Mouse (Mus musculus): Measurements from ENCODE around the gene Has3. TPM values are rescaled to one million over a fixed set of nuclear protein-coding genes. Genes with fewer than 3 reads are reported as not detected.

Has3 gene
- polyA plus RNA-seq (2016; fragmentation: Nextera tagmentation; extraction: Ambion mirVana) = 0.06 and 0.13 TPM in 2 replicates

GRCm38 (mm10) chr8:106870051-106870450, at the start of gene Has3:
Has3 (plus strand) TSS chr8:106870242.
- Histone ChIP-seq H3K36me3 (peaks cover 13% of the 10 kb centered on the region), H3K9me3 (replicated peaks) (no peaks in the 10 kb centered on the region), H3K4me3 (peak within 1 kb of the TSS; percentile 63), H3K4me1 (peaks cover 40% of the 10 kb centered on the region), H3K27ac (peak within 1 kb of the TSS; percentile 71), H3K27me3 (ENCODE audit: low read depth, poor library complexity, severe bottlenecking) (peaks cover 78% of the 10 kb centered on the region)
- DNase-seq (ENCODE audit: low spot score) = no peak
- under 1% methylated on average over 18 of the region's 18 CpGs for WGBS

- H3K4me1 ChIP-seq = peaks cover 9% of the 10 kb centered on the region
- H3K9me3 ChIP-seq (replicated peaks) = no peaks in the 10 kb centered on the region
- H3K4me3 ChIP-seq = no peak overlapping the region
- WGBS = 83% methylated on average over 14 of the region's 14 CpGs
- H3K27me3 ChIP-seq (ENCODE audit: low read depth, poor library complexity, severe bottlenecking) = no peaks in the 10 kb centered on the region
- peaks cover 27% of the 10 kb centered on the region for H3K36me3 ChIP-seq
- DNase-seq (ENCODE audit: low spot score) = no peak
- H3K27ac ChIP-seq = no peak overlapping the region
Observed at GRCm38 (mm10) chr8:106820553-106821515, 49.2 kb upstream of the Has3 start.

GRCm38 (mm10) chr8:106828921-106829320, 41.1 kb upstream of the Has3 start:
- Histone ChIP-seq H3K27me3 (ENCODE audit: low read depth, poor library complexity, severe bottlenecking) (no peaks in the 10 kb centered on the region), H3K4me3 (no peak overlapping the region), H3K4me1 (no peaks in the 10 kb centered on the region), H3K9me3 (replicated peaks) (no peaks in the 10 kb centered on the region), H3K36me3 (peaks cover 11% of the 10 kb centered on the region; the same call in 1 of the 2 replicates), H3K27ac (no peak overlapping the region)
- DNase-seq (ENCODE audit: low spot score) = no peak
- WGBS = 85% methylated on average over 6 of the region's 6 CpGs

- Histone ChIP-seq H3K27me3 (ENCODE audit: low read depth, poor library complexity, severe bottlenecking) (no peaks in the 10 kb centered on the region), H3K4me1 (no peaks in the 10 kb centered on the region), H3K4me3 (no peak overlapping the region), H3K27ac (no peak overlapping the region), H3K9me3 (replicated peaks) (no peaks in the 10 kb centered on the region), H3K36me3 (peaks cover 11% of the 10 kb centered on the region; the same call in 1 of the 2 replicates)
- WGBS = 95% methylated on average over 5 of the region's 5 CpGs
- DNase-seq (ENCODE audit: low spot score) = no peak
Observed at GRCm38 (mm10) chr8:106829526-106830045, 40.5 kb upstream of the Has3 start.

- Histone ChIP-seq H3K9me3 (replicated peaks) (no peaks in the 10 kb centered on the region), H3K36me3 (peaks cover 7% of the 10 kb centered on the region; the same call in 1 of the 2 replicates), H3K27me3 (ENCODE audit: low read depth, poor library complexity, severe bottlenecking) (no peaks in the 10 kb centered on the region), H3K4me3 (no peak overlapping the region), H3K27ac (no peak overlapping the region), H3K4me1 (peaks cover 11% of the 10 kb centered on the region)
- WGBS = 79% methylated on average over 1 of the region's 1 CpGs
- no peak for DNase-seq (ENCODE audit: low spot score)
Observed at GRCm38 (mm10) chr8:106834899-106835298, 35.1 kb upstream of the Has3 start.

GRCm38 (mm10) chr8:106836525-106836924, 33.5 kb upstream of the Has3 start:
- Histone ChIP-seq H3K4me3 (no peak overlapping the region), H3K27ac (no peak overlapping the region), H3K9me3 (replicated peaks) (no peaks in the 10 kb centered on the region), H3K4me1 (peaks cover 14% of the 10 kb centered on the region), H3K27me3 (ENCODE audit: low read depth, poor library complexity, severe bottlenecking) (no peaks in the 10 kb centered on the region), H3K36me3 (0 out of 2 replicates have a peak, but pooled peaks cover 5% of the 10 kb centered on the region)
- no peak for DNase-seq (ENCODE audit: low spot score)
- WGBS = 80% methylated on average over 6 of the region's 6 CpGs

GRCm38 (mm10) chr8:106838803-106839202, 31.2 kb upstream of the Has3 start:
- no peak for DNase-seq (ENCODE audit: low spot score)
- Histone ChIP-seq H3K9me3 (replicated peaks) (no peaks in the 10 kb centered on the region), H3K4me3 (no peak overlapping the region), H3K27ac (no peak overlapping the region), H3K27me3 (ENCODE audit: low read depth, poor library complexity, severe bottlenecking) (no peaks in the 10 kb centered on the region), H3K4me1 (peaks cover 14% of the 10 kb centered on the region), H3K36me3 (0 out of 2 replicates have a peak, but pooled peaks cover 6% of the 10 kb centered on the region)
- 79% methylated on average over 6 of the region's 6 CpGs for WGBS

- peak overlapping the region; percentile 70 for H3K27ac ChIP-seq
- H3K36me3 ChIP-seq = 0 out of 2 replicates have a peak, but pooled peaks cover 7% of the 10 kb centered on the region
- H3K27me3 ChIP-seq (ENCODE audit: low read depth, poor library complexity, severe bottlenecking) = no peaks in the 10 kb centered on the region
- WGBS = 49% methylated on average over 11 of the region's 11 CpGs
- H3K4me1 ChIP-seq = peaks cover 14% of the 10 kb centered on the region
- H3K4me3 ChIP-seq = no peak overlapping the region
- DNase-seq (ENCODE audit: low spot score) = no peak
- no peaks in the 10 kb centered on the region for H3K9me3 ChIP-seq (replicated peaks)
Observed at GRCm38 (mm10) chr8:106839209-106840001, 30.6 kb upstream of the Has3 start.

- no peak for DNase-seq (ENCODE audit: low spot score)
Observed at GRCm38 (mm10) chr8:106850034-106850433, 20.0 kb upstream of the Has3 start.

GRCm38 (mm10) chr8:106854534-106855241, 15.4 kb upstream of the Has3 start:
- no peaks in the 10 kb centered on the region for H3K27me3 ChIP-seq (ENCODE audit: low read depth, poor library complexity, severe bottlenecking)
- H3K27ac ChIP-seq = peak overlapping the region; percentile 30; the same call in 1 of the 2 replicates
- no peaks in the 10 kb centered on the region for H3K9me3 ChIP-seq (replicated peaks)
- H3K4me3 ChIP-seq = no peak overlapping the region
- no peak for DNase-seq (ENCODE audit: low spot score)
- 48% methylated on average over 8 of the region's 8 CpGs for WGBS
- peaks cover 8% of the 10 kb centered on the region for H3K4me1 ChIP-seq
- H3K36me3 ChIP-seq = peaks cover 13% of the 10 kb centered on the region; the same call in 1 of the 2 replicates

More at GRCm38 (mm10) chr8:106850034-106850433, 20.0 kb upstream of the Has3 start:
- Histone ChIP-seq H3K27me3 (ENCODE audit: low read depth, poor library complexity, severe bottlenecking) (no peaks in the 10 kb centered on the region), H3K27ac (no peak overlapping the region), H3K4me3 (no peak overlapping the region), H3K4me1 (peaks cover 6% of the 10 kb centered on the region), H3K36me3 (peaks cover 13% of the 10 kb centered on the region; the same call in 1 of the 2 replicates), H3K9me3 (replicated peaks) (no peaks in the 10 kb centered on the region)
- WGBS = 86% methylated on average over 10 of the region's 10 CpGs

GRCm38 (mm10) chr8:106855242-106855562, 14.8 kb upstream of the Has3 start:
- H3K4me3 ChIP-seq = no peak overlapping the region
- H3K27me3 ChIP-seq (ENCODE audit: low read depth, poor library complexity, severe bottlenecking) = no peaks in the 10 kb centered on the region
- H3K36me3 ChIP-seq = peaks cover 13% of the 10 kb centered on the region; the same call in 1 of the 2 replicates
- H3K9me3 ChIP-seq (replicated peaks) = no peaks in the 10 kb centered on the region
- peaks cover 8% of the 10 kb centered on the region for H3K4me1 ChIP-seq
- no peak for DNase-seq (ENCODE audit: low spot score)
- H3K27ac ChIP-seq = peak overlapping the region; percentile 30; the same call in 1 of the 2 replicates
- WGBS = 74% methylated on average over 3 of the region's 3 CpGs

- no peak overlapping the region for H3K27ac ChIP-seq
- WGBS = 89% methylated on average over 10 of the region's 10 CpGs
- DNase-seq (ENCODE audit: low spot score) = no peak
- peaks cover 8% of the 10 kb centered on the region for H3K27me3 ChIP-seq (ENCODE audit: low read depth, poor library complexity, severe bottlenecking)
- H3K4me3 ChIP-seq = no peak overlapping the region
- no peaks in the 10 kb centered on the region for H3K9me3 ChIP-seq (replicated peaks)
- H3K36me3 ChIP-seq = no peaks in the 10 kb centered on the region
- no peaks in the 10 kb centered on the region for H3K4me1 ChIP-seq
Observed at GRCm38 (mm10) chr8:106862845-106863244, 7.2 kb upstream of the Has3 start.
